Mouse (Mus musculus) hindbrain, postnatal 0 days (tissue): Measurements from ENCODE around the gene Adss. TPM values are rescaled to one million over a fixed set of nuclear protein-coding genes. Genes with fewer than 3 reads are reported as not detected.

Experiments used
- ATAC-seq: fragments of 200-750 bp; cut with Nextera tagmentation; 2 replicates; pipeline ENCODE4 v1.8.0; 2017; ENCODE audit warnings: mild to moderate bottlenecking, moderate TSS enrichment, moderate library complexity
- DNase-seq: peaks from one replicate; pipeline ENCODE4 v3.0.0-alpha.2; 2015; ENCODE audit warnings: low spot score
- H3K27ac ChIP-seq: fragments of 300-500 bp; sonication (generic); 2 replicates; pipeline ENCODE4 v1.5.1; 2014; ENCODE audit warnings: mild to moderate bottlenecking
- H3K27me3 ChIP-seq: fragments of 300-500 bp; sonication (generic); 2 replicates; pipeline ENCODE4 v1.6.1; 2014; ENCODE audit warnings: low read length, mixed read lengths; ENCODE audit not compliant: insufficient read depth
- H3K36me3 ChIP-seq: fragments of 300-500 bp; sonication (generic); 2 replicates; pipeline ENCODE4 v1.6.1; 2014; ENCODE audit warnings: low read length, mixed read lengths; ENCODE audit not compliant: insufficient read depth
- H3K4me1 ChIP-seq: fragments of 300-500 bp; sonication (generic); 2 replicates; pipeline ENCODE4 v1.6.1; 2014; ENCODE audit warnings: antibody characterized with exemption, low read length, mixed read lengths; ENCODE audit not compliant: insufficient read depth
- H3K4me2 ChIP-seq: fragments of 300-500 bp; sonication (generic); 2 replicates; pipeline ENCODE4 v1.6.1; 2014; ENCODE audit warnings: low read depth, mild to moderate bottlenecking, low read length, moderate library complexity, mixed read lengths
- H3K4me3 ChIP-seq: fragments of 300-500 bp; sonication (generic); 2 replicates; pipeline ENCODE4 v1.5.1; 2014; ENCODE audit warnings: low read length
- H3K9ac ChIP-seq: fragments of 300-500 bp; sonication (generic); replicated peaks from 2 replicates; pipeline ENCODE4 v1.6.1; 2014; ENCODE audit warnings: mild to moderate bottlenecking, low read length, moderate library complexity, mixed read lengths
- H3K9me3 ChIP-seq: fragments of 300-500 bp; sonication (generic); 2 replicates; pipeline ENCODE4 v1.6.1; 2016; ENCODE audit warnings: low read length, mixed read lengths
- CTCF ChIP-seq: IDR thresholded peaks from 2 replicates; pipeline ENCODE4 v1.5.1; 2016; ENCODE audit warnings: antibody characterized with exemption, control low read depth, low read depth
- WGBS: fragments of 180-500 bp; shearing (Covaris S2); extraction: QIAGEN DNeasy Blood & Tissue Kit; methylation state at CpG from one replicate; pipeline ENCODE4 v1.1.7; 2014; 5-methylcytosine and 5-hydroxymethylcytosine counted together
- polyA plus RNA-seq: library from polyadenylated mRNA; unstranded; fragments of >200 nt; fragmentation: Nextera tagmentation; extraction: Ambion mirVana; gene quantifications from 2 replicates; pipeline ENCODE4 v1.2.1, GENCODE M21; 2015
- total RNA-seq: library from RNA; depleted of rRNA; stranded (reverse); fragments of >200 nt; gene quantifications from 2 replicates; pipeline ENCODE4 v1.2.3, GENCODE M21; 2014

Adss gene
- total and polyA plus RNA-seq, 2 experiments from 2014 or later, result 51.3 to 55.3 TPM

DNA sequence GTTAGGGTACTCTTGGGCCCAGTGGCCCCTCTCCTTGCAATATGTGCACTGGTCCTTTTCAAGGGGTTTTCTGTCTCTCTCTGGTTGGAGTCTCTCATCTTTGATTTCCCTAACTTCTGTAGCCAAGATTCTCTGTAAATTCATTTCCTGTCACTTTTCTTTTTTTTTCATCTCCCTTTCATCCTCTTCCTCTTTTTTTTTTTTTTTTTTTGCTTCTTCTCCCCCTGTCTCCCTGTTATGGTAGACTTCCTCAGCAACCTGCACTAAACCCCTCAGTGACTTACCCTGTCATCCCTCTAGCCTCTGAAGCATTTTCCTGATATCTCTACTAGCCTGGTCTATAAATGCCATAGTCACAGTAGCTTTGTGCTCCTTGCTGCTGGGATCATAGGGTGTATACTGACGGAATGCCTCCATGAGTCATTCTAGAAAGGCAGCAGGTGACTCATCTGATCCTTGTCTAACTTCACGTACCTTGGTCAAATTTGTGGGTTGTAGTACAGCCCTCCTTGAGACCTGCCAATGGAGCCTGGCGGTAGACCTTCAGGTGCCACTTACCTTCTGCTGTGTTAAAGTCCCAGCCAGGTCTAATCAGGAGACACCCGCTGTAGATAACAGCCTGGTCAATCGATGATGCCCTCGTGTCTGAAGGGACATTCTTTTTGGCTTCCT is 48.3 kb downstream of the Adss start:
- no peak for TF ChIP-seq CTCF
- H3K4me2 ChIP-seq, result no peak overlapping the region
- 96% methylated on average over 6 of the region's 6 CpGs for WGBS
- DNase-seq (no peak), ATAC-seq (no peak)
- no peaks in the 10 kb centered on the region for H3K27me3 ChIP-seq
- H3K4me1 ChIP-seq, result no peaks in the 10 kb centered on the region
- no peak overlapping the region for H3K27ac ChIP-seq
- no peaks in the 10 kb centered on the region for H3K36me3 ChIP-seq
- peaks cover 3% of the 10 kb centered on the region; the same call in 1 of the 2 replicates for H3K9me3 ChIP-seq
- H3K9ac ChIP-seq, result no peak overlapping the region
- H3K4me3 ChIP-seq, result no peak overlapping the region

- Histone ChIP-seq H3K4me1 (no peaks in the 10 kb centered on the region), H3K27ac (no peak overlapping the region), H3K4me2 (no peak overlapping the region), H3K36me3 (no peaks in the 10 kb centered on the region), H3K9me3 (0 out of 2 replicates have a peak, but pooled peaks cover 3% of the 10 kb centered on the region), H3K4me3 (no peak overlapping the region), H3K9ac (no peak overlapping the region), H3K27me3 (no peaks in the 10 kb centered on the region)
- 80% methylated on average over 7 of the region's 7 CpGs for WGBS
- no peak for TF ChIP-seq CTCF
- ATAC-seq, result no peak
- no peak for DNase-seq
These were observed 51.6 kb downstream of the Adss start for GRCm38 (mm10) chr1:177744521-177745325.

DNA sequence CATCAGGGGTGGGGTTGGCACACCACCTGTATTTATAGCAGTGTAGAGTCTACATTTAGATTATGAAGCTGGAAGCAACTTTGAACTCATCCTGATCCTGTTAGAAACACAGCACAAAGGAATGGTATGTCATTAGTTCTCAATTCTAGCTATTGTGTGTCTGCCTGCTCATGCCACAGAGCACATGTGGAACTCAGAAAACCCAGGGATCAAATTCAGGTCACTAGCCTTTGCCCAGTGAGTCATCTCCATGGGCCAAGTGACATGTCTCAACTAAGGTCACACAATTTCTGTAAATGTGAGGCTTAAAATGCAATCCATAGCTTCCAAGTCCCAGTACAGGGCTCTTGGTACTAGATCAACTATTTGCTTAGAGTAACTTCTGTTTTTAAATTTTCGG is 54.2 kb downstream of the Adss start:
- no peak for DNase-seq
- Histone ChIP-seq H3K27me3 (no peaks in the 10 kb centered on the region), H3K36me3 (no peaks in the 10 kb centered on the region), H3K4me1 (no peaks in the 10 kb centered on the region), H3K9ac (no peak overlapping the region), H3K4me3 (no peak overlapping the region), H3K27ac (no peak overlapping the region), H3K9me3 (no peaks in the 10 kb centered on the region), H3K4me2 (no peak overlapping the region)
- ATAC-seq, result no peak
- TF ChIP-seq CTCF, result no peak
- 92% methylated on average over 1 of the region's 1 CpGs for WGBS

- 80% methylated on average over 1 of the region's 1 CpGs for whole genome bisulfite sequencing
- Histone ChIP-seq H3K9ac (no peak overlapping the region), H3K27ac (no peak overlapping the region), H3K4me1 (no peaks in the 10 kb centered on the region), H3K27me3 (no peaks in the 10 kb centered on the region), H3K4me2 (no peak overlapping the region), H3K9me3 (no peaks in the 10 kb centered on the region), H3K4me3 (no peak overlapping the region), H3K36me3 (no peaks in the 10 kb centered on the region)
- TF ChIP-seq CTCF, result no peak
- ATAC-seq (no peak), DNase-seq (no peak)
These were observed 55.6 kb downstream of the Adss start for GRCm38 (mm10) chr1:177740707-177741106.

DNA sequence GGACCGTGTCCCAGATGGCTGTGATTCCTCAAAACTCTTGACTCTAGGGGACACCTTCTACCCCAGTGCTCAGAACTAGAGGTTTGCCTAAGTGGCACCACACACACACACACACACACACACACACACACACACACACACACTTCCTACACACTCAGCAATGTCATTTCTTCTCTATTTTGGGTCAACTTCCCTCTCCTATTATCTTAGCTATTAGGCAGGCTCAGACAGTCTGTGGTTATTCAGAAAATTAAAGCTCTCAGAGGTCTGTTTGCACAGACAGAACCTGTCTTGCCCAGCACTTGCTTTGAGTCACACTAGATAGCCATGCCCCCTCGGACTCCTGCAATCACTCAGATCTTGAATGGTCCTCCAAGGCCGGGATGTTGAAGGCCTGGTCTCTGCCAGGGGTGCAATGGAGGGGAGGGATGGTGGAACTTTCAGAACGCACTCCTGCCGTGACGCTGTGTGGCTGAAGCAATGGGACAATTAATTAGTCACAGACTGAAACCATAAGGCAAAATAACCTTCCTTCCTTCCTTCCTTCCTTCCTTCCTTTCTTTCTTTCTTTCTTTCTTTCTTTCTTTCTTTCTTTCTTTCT is 58.7 kb downstream of the Adss start:
- Histone ChIP-seq H3K9ac (no peak overlapping the region), H3K9me3 (no peaks in the 10 kb centered on the region), H3K36me3 (no peaks in the 10 kb centered on the region), H3K4me1 (no peaks in the 10 kb centered on the region), H3K4me3 (no peak overlapping the region), H3K27me3 (no peaks in the 10 kb centered on the region), H3K27ac (no peak overlapping the region), H3K4me2 (no peak overlapping the region)
- 50% methylated on average over 6 of the region's 6 CpGs for WGBS
- ATAC-seq (no peak), DNase-seq (no peak)
- TF ChIP-seq CTCF, result no peak

DNA sequence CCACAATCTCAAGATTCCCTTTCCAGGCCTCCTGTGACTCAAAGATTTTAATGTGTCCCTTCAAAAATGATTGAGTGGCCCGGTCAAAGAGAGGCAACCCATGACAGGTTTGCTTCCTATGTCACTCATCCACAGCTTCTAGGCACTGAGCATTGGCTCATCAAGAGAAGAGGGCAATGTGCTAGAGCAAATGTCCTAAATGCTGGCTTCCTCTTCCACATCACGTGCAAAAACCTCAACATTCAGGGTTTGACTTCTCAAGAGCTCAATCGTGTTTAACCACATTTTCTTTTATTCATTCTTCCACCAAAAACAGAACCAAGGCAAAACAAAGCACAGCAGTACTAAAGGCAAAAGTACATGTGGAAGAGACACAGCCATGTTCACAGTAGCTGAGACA is 64.3 kb downstream of the Adss start:
- Histone ChIP-seq H3K27me3 (no peaks in the 10 kb centered on the region), H3K36me3 (no peaks in the 10 kb centered on the region), H3K4me2 (no peak overlapping the region), H3K27ac (no peak overlapping the region), H3K9ac (no peak overlapping the region), H3K4me3 (no peak overlapping the region), H3K9me3 (no peaks in the 10 kb centered on the region), H3K4me1 (no peaks in the 10 kb centered on the region)
- ATAC-seq (no peak), DNase-seq (no peak)
- no peak for TF ChIP-seq CTCF
- 85% methylated on average over 3 of the region's 3 CpGs for WGBS
